Mouse (Mus musculus) urinary bladder, adult 18-20 months (tissue): ENCODE measurements at regions not wholly inside any gene's neighbourhood (a gene's known extent, or its start where the extent isn't known, plus 50 kb on each side); places are given as distances from the start of the nearest gene placed in this dataset.

ENCODE experiments used
- DNase-seq, 2 experiments: peaks; one replicate each; pipeline ENCODE4 v3.0.0; 2022; ENCODE audit warnings: low spot score in 2 of 2, mixed read lengths in 2 of 2

GRCm38 (mm10) chr9:32049546-32049945 is 66.4 kb upstream of the Arhgap32 start:
- no peak for DNase-seq

GRCm38 (mm10) chr9:32053886-32054615 is 61.9 kb upstream of the Arhgap32 start:
- DNase-seq = no peak

GRCm38 (mm10) chr9:32057427-32058115 is 58.4 kb upstream of the Arhgap32 start:
- peak in 1 of 2 experiments; percentile 13 for DNase-seq

GRCm38 (mm10) chr9:32062740-32063139 is 53.2 kb upstream of the Arhgap32 start:
- no peak for DNase-seq

- DNase-seq = no peak
Measured at GRCm38 (mm10) chr9:32063541-32063940, 52.4 kb upstream of the Arhgap32 start.

GRCm38 (mm10) chr9:32064007-32064550 is 51.9 kb upstream of the Arhgap32 start:
- no peak for DNase-seq
